Mouse (Mus musculus): ENCODE measurements around the gene Clpb.

The Clpb gene

GRCm38 (mm10) chr7:101726980-101727379 lies 63.5 kb downstream of the Clpb start:
- no peak for DNase-seq (ENCODE audit: low read depth, low spot score)

GRCm38 (mm10) chr7:101732096-101732495 lies 68.7 kb downstream of the Clpb start:
- no peak for DNase-seq (ENCODE audit: low read depth, low spot score)

GRCm38 (mm10) chr7:101733042-101733441 lies 69.6 kb downstream of the Clpb start:
- DNase-seq (ENCODE audit: low read depth, low spot score): no peak

- no peak for DNase-seq (ENCODE audit: low read depth, low spot score)
Observed at GRCm38 (mm10) chr7:101735297-101735696, 71.9 kb downstream of the Clpb start.

- no peak for DNase-seq (ENCODE audit: low read depth, low spot score)
Observed at GRCm38 (mm10) chr7:101737735-101738134, 74.3 kb downstream of the Clpb start.

- DNase-seq (ENCODE audit: low read depth, low spot score): no peak
Observed at GRCm38 (mm10) chr7:101739602-101740001, 76.2 kb downstream of the Clpb start.

- DNase-seq (ENCODE audit: low read depth, low spot score): no peak
Observed at GRCm38 (mm10) chr7:101743487-101743886, 80.1 kb downstream of the Clpb start.

- no peak for DNase-seq (ENCODE audit: low read depth, low spot score)
Observed at GRCm38 (mm10) chr7:101746559-101747334, 83.3 kb downstream of the Clpb start.

- no peak for DNase-seq (ENCODE audit: low read depth, low spot score)
Observed at GRCm38 (mm10) chr7:101750268-101750667, 86.8 kb downstream of the Clpb start.

- DNase-seq (ENCODE audit: low read depth, low spot score): no peak
Observed at GRCm38 (mm10) chr7:101752346-101752745, 88.9 kb downstream of the Clpb start.

- no peak for DNase-seq (ENCODE audit: low read depth, low spot score)
Observed at GRCm38 (mm10) chr7:101753492-101753891, 90.1 kb downstream of the Clpb start.

- DNase-seq (ENCODE audit: low read depth, low spot score): no peak
Observed at GRCm38 (mm10) chr7:101754416-101754815, 91.0 kb downstream of the Clpb start.

- no peak for DNase-seq (ENCODE audit: low read depth, low spot score)
Observed at GRCm38 (mm10) chr7:101755301-101755700, 91.9 kb downstream of the Clpb start.

GRCm38 (mm10) chr7:101761899-101762780 lies 98.7 kb downstream of the Clpb start:
- DNase-seq (ENCODE audit: low read depth, low spot score): no peak

- no peak for DNase-seq (ENCODE audit: low read depth, low spot score)
Observed at GRCm38 (mm10) chr7:101767335-101767907, 104.0 kb downstream of the Clpb start.

GRCm38 (mm10) chr7:101770051-101770450 lies 106.6 kb downstream of the Clpb start:
- no peak for DNase-seq (ENCODE audit: low read depth, low spot score)

- no peak for DNase-seq (ENCODE audit: low read depth, low spot score)
Observed at GRCm38 (mm10) chr7:101771604-101772003, 108.2 kb downstream of the Clpb start.

- no peak for DNase-seq (ENCODE audit: low read depth, low spot score)
Observed at GRCm38 (mm10) chr7:101772687-101773086, 109.3 kb downstream of the Clpb start.

- no peak for DNase-seq (ENCODE audit: low read depth, low spot score)
Observed at GRCm38 (mm10) chr7:101777053-101777452, 113.6 kb downstream of the Clpb start.

GRCm38 (mm10) chr7:101817861-101818401 lies 154.5 kb downstream of the Clpb start, which contains the start of gene Phox2a:
Gene Phox2a (plus strand): TSS chr7:101818313.
- DNase-seq (ENCODE audit: low read depth, low spot score): no peak

- no peak for DNase-seq (ENCODE audit: low read depth, low spot score)
Observed at GRCm38 (mm10) chr7:101820295-101821030, 157.0 kb downstream of the Clpb start.

Measured in forelimb bud, embryonic 11.5 days (tissue).